Mouse (Mus musculus): ENCODE results near the gene Ano3. TPM values are rescaled to one million over a fixed set of nuclear protein-coding genes. Genes with fewer than 3 reads are reported as not detected.

Gene Ano3
- polyA plus RNA-seq, 1 experiment from 2014 or later, result 0.09 TPM

DNA sequence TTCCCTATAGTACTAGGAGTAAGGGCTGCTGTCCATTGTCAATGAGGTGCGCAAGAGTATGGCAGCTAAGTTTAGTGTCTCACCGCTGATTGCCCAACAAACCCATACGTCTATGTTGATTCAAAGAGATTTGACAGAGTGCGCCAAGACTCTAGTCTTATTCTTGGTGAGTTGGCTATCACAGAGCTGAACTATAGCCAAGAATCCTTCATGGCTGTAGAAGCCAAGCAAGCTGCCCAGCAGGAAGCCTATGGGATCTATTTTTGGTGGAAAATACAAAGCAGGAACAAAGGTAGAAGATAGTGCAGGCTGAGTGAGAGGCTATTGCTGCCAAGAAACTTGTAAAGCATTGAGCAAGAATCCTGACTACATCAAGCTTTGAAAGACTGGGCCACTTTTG, 87.3 kb downstream of the Ano3 start:
- Histone ChIP-seq H3K27me3 (replicated peaks; ENCODE audit: control insufficient read depth, insufficient read depth, low read length) (no peaks in the 10 kb centered on the region), H3K9me3 (ENCODE audit: control insufficient read depth, low read length) (no peaks in the 10 kb centered on the region), H3K4me1 (ENCODE audit: control insufficient read depth, insufficient read depth, low read length) (no peaks in the 10 kb centered on the region), H3K27ac (ENCODE audit: low read length) (no peak overlapping the region), H3K36me3 (ENCODE audit: control insufficient read depth, insufficient read depth, low read length) (no peaks in the 10 kb centered on the region), H3K4me3 (ENCODE audit: low read length) (no peak overlapping the region), H3K4me2 (ENCODE audit: low read depth, low read length) (no peak overlapping the region), H3K9ac (ENCODE audit: low read depth, low read length) (no peak overlapping the region)
- no peak for ATAC-seq
- WGBS, result 96% methylated on average over 4 of the region's 4 CpGs

DNA sequence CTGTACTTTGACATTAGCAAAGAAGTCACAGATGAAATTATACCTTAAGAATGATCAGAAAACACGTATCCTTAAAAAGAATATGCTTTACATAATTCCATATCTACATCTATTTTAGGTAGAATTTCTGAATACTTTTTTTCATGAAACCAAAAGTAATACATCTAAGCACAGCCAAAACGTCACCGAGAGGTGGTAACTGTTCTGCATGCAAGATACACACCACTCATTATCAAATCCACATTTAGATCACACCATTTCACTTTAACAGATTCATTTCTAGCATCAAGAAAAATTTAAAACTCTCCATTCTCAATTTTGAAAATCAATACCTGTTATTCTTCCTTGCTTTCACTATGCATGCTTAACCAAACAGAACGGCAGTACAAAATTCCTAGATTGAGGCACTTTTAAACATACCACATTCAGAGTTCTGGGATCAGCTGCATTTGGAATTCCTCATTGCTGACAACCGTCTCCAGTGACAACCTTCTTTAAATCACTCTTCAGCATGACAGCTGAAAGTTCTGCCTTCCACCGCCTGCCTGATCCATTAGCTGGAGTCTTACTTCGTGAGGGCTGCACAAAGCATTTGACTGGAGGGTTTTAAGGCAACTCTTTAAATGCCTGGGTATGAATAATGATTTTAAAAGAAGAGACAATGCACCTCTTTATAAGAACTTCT, 111.0 kb downstream of the Ano3 start:
- no peak for ATAC-seq
- no peak overlapping the region for H3K27ac ChIP-seq (ENCODE audit: low read length)
- no peaks in the 10 kb centered on the region for H3K9me3 ChIP-seq (ENCODE audit: control insufficient read depth, low read length)
- no peaks in the 10 kb centered on the region for H3K4me1 ChIP-seq (ENCODE audit: control insufficient read depth, insufficient read depth, low read length)
- H3K4me2 ChIP-seq (ENCODE audit: low read depth, low read length), result no peak overlapping the region
- H3K36me3 ChIP-seq (ENCODE audit: control insufficient read depth, insufficient read depth, low read length), result no peaks in the 10 kb centered on the region
- no peak overlapping the region for H3K9ac ChIP-seq (ENCODE audit: low read depth, low read length)
- WGBS, result 52% methylated on average over 7 of the region's 7 CpGs
- no peak overlapping the region for H3K4me3 ChIP-seq (ENCODE audit: low read length)
- no peaks in the 10 kb centered on the region for H3K27me3 ChIP-seq (replicated peaks; ENCODE audit: control insufficient read depth, insufficient read depth, low read length)

DNA sequence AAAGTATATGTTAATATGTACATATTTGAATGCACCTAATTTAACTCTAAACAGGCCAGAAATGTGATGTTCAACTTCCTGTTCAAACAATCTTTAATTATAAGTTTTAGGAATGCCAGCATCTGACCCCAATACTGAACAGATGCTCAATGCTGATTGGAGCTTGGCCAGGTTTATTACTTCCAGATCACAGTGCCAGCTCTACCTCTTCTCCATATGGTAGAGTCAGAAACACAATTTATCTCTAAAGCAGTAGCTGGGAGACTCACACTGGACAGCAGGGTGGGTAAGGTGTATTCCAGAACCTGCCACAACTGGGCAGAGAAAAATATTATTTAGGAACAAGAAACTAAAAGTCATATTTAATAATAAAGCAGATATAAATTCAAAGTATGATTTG, 134.5 kb downstream of the Ano3 start:
- H3K4me3 ChIP-seq (ENCODE audit: low read length), result no peak overlapping the region
- no peak overlapping the region for H3K27ac ChIP-seq (ENCODE audit: low read length)
- no peaks in the 10 kb centered on the region for H3K36me3 ChIP-seq (ENCODE audit: control insufficient read depth, insufficient read depth, low read length)
- ATAC-seq, result no peak
- no peaks in the 10 kb centered on the region for H3K27me3 ChIP-seq (replicated peaks; ENCODE audit: control insufficient read depth, insufficient read depth, low read length)
- no peak overlapping the region for H3K9ac ChIP-seq (ENCODE audit: low read depth, low read length)
- H3K9me3 ChIP-seq (ENCODE audit: control insufficient read depth, low read length), result no peaks in the 10 kb centered on the region
- H3K4me2 ChIP-seq (ENCODE audit: low read depth, low read length), result no peak overlapping the region
- H3K4me1 ChIP-seq (ENCODE audit: control insufficient read depth, insufficient read depth, low read length), result no peaks in the 10 kb centered on the region

DNA sequence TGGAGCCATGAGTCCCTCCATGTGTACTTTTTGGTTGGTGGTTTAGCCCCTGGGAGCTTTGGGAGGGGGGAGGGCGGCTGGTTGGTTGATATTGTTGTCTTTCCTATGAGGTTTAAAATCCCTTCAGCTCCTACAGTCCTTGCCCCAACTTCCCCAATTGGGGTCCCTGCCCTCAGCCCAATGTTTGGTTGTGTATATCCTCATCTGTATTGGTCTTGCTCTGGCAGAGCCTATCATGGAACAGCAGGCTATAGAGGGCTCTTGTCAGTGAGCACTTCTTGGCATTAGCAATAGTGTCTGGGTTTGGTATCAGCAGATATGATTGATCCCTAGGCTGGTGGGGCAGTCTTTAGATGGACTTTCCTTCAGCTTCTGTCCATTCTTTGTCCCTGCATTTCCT, 135.8 kb downstream of the Ano3 start:
- no peak for ATAC-seq
- H3K27ac ChIP-seq (ENCODE audit: low read length), result no peak overlapping the region
- H3K4me2 ChIP-seq (ENCODE audit: low read depth, low read length), result no peak overlapping the region
- WGBS, result 79% methylated on average over 1 of the region's 1 CpGs
- H3K9me3 ChIP-seq (ENCODE audit: control insufficient read depth, low read length), result no peaks in the 10 kb centered on the region
- H3K4me3 ChIP-seq (ENCODE audit: low read length), result no peak overlapping the region
- no peaks in the 10 kb centered on the region for H3K27me3 ChIP-seq (replicated peaks; ENCODE audit: control insufficient read depth, insufficient read depth, low read length)
- no peaks in the 10 kb centered on the region for H3K36me3 ChIP-seq (ENCODE audit: control insufficient read depth, insufficient read depth, low read length)
- H3K4me1 ChIP-seq (ENCODE audit: control insufficient read depth, insufficient read depth, low read length), result no peaks in the 10 kb centered on the region
- no peak overlapping the region for H3K9ac ChIP-seq (ENCODE audit: low read depth, low read length)

DNA sequence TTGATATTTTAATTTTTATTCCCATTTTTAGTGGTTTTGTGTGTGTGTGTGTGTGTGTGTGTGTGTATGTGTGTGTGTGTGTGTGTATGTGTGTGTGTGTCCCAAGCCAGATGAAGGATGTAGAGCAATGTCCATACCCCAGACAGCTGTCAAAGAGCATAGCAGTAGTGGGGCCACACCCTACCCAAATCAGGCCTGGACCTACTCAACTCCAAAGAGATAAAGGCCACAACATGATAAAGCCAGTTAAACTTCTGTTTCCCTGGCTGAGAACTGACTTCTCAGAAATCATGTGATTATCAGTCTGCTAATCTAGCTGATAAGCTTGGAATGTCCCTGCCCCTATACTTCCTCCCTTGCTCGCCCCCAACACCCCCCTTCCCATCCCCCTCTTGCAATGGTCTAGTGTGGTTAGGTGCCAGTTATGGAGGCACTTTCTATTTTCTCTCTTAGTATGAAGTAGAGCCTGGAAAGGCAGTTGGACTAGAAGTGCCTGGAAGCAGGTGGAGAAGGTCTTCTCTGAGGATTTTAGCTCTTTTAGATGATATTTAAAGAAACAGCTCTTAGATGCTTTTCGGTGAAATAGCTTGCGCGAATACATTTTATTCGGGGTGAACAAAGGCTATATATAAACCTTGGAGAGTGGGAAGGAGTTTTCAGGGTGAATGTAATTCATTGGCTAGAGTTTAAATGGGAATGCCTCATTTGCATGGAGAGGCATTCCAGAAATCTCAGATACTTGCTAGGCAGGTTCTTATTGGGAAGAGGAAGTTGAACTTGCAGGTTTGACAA, 144.2 kb downstream of the Ano3 start:
- Histone ChIP-seq H3K36me3 (ENCODE audit: control insufficient read depth, insufficient read depth, low read length) (no peaks in the 10 kb centered on the region), H3K4me1 (ENCODE audit: control insufficient read depth, insufficient read depth, low read length) (no peaks in the 10 kb centered on the region), H3K27ac (ENCODE audit: low read length) (no peak overlapping the region), H3K27me3 (replicated peaks; ENCODE audit: control insufficient read depth, insufficient read depth, low read length) (no peaks in the 10 kb centered on the region), H3K9me3 (ENCODE audit: control insufficient read depth, low read length) (no peaks in the 10 kb centered on the region), H3K4me3 (ENCODE audit: low read length) (no peak overlapping the region), H3K9ac (ENCODE audit: low read depth, low read length) (no peak overlapping the region), H3K4me2 (ENCODE audit: low read depth, low read length) (no peak overlapping the region)
- ATAC-seq, result no peak
- 86% methylated on average over 5 of the region's 5 CpGs for WGBS

DNA sequence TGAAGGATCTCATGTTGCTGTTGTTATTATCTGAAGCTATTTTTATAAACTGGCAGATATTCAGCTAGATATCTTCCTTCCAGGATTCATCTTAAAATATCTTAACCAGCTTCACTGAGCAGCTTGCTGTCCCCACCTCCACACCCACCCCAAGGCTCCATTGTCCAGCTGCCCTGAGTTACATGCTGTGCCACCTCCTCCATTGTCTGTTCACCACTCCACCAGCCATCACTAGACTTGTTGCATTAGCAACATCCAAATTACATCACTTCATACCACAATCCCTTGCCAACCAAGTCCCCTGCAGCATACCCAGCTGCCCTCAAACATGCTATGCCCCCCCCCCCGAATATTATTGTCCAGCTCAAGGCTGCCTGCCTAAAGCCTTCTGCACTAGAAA, 154.8 kb downstream of the Ano3 start:
- Histone ChIP-seq H3K4me2 (ENCODE audit: low read depth, low read length) (no peak overlapping the region), H3K4me3 (ENCODE audit: low read length) (no peak overlapping the region), H3K4me1 (ENCODE audit: control insufficient read depth, insufficient read depth, low read length) (no peaks in the 10 kb centered on the region), H3K9ac (ENCODE audit: low read depth, low read length) (no peak overlapping the region), H3K36me3 (ENCODE audit: control insufficient read depth, insufficient read depth, low read length) (no peaks in the 10 kb centered on the region), H3K9me3 (ENCODE audit: control insufficient read depth, low read length) (no peaks in the 10 kb centered on the region), H3K27me3 (replicated peaks; ENCODE audit: control insufficient read depth, insufficient read depth, low read length) (no peaks in the 10 kb centered on the region), H3K27ac (ENCODE audit: low read length) (no peak overlapping the region)
- no peak for ATAC-seq
- WGBS, result 46% methylated on average over 1 of the region's 1 CpGs

DNA sequence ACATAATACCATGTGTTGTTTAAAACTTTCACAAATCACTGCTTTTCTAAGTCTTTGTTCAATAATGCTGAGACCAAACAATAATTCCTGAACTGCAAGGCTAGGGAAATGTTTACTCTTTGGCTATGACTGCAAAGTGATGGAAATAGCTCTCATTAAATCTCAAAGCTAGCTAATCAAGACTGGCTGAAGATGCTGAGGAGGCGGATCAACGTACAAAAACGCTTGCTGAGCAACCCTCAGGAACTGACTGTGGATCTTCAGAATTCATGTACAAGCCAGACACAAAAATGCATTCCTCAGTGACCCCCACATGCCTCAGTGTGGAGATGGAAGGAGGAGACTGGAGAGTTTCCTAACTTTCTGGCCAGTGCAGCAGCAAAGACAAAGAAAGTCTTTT, 155.3 kb downstream of the Ano3 start:
- Histone ChIP-seq H3K4me2 (ENCODE audit: low read depth, low read length) (no peak overlapping the region), H3K9ac (ENCODE audit: low read depth, low read length) (no peak overlapping the region), H3K4me1 (ENCODE audit: control insufficient read depth, insufficient read depth, low read length) (no peaks in the 10 kb centered on the region), H3K4me3 (ENCODE audit: low read length) (no peak overlapping the region), H3K27ac (ENCODE audit: low read length) (no peak overlapping the region), H3K9me3 (ENCODE audit: control insufficient read depth, low read length) (no peaks in the 10 kb centered on the region), H3K27me3 (replicated peaks; ENCODE audit: control insufficient read depth, insufficient read depth, low read length) (no peaks in the 10 kb centered on the region), H3K36me3 (ENCODE audit: control insufficient read depth, insufficient read depth, low read length) (no peaks in the 10 kb centered on the region)
- WGBS, result 67% methylated on average over 3 of the region's 3 CpGs
- no peak for ATAC-seq

DNA sequence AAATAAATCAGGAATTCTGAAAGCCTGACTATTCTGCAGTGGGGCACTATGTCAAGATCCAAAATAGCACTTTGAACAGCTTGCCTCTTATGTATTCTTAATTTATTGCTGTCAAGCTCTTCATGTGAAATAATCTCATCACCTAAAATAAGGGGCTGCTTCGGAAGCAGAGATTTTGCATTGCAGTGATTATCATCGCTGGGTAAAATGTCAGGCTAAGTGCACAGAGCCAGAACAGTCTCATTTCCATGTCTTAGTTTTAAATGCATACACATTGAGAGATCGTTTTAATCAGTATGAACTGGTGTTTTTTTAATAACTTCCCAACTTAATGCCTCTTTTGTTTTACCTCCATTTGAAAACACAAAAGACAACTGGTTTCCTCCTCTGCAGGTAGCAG, 163.3 kb downstream of the Ano3 start:
- Histone ChIP-seq H3K9me3 (ENCODE audit: control insufficient read depth, low read length) (no peaks in the 10 kb centered on the region), H3K27me3 (replicated peaks; ENCODE audit: control insufficient read depth, insufficient read depth, low read length) (no peaks in the 10 kb centered on the region), H3K4me1 (ENCODE audit: control insufficient read depth, insufficient read depth, low read length) (no peaks in the 10 kb centered on the region), H3K4me2 (ENCODE audit: low read depth, low read length) (no peak overlapping the region), H3K36me3 (ENCODE audit: control insufficient read depth, insufficient read depth, low read length) (no peaks in the 10 kb centered on the region), H3K27ac (ENCODE audit: low read length) (no peak overlapping the region), H3K4me3 (ENCODE audit: low read length) (no peak overlapping the region), H3K9ac (ENCODE audit: low read depth, low read length) (no peak overlapping the region)
- no peak for ATAC-seq
- 82% methylated on average over 3 of the region's 3 CpGs for WGBS

DNA sequence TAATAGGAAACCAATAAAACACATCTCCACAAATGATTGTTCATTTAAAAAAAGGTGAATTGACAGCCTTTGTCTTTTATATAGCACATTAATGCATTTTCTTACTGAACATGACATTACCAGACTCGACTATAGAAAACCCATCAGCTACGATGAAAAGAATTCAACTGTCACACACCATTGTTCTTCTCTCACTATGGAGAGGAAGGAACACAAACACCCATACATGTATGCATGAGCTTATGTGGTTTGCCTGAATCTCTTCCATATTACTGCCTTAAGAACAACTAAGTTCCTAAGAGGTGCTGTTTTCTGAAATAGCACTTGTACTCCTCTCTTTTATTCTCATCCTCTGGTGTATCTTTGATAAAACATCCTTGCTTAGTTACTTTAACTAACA, 191.3 kb downstream of the Ano3 start:
- Histone ChIP-seq H3K4me2 (ENCODE audit: low read depth, low read length) (no peak overlapping the region), H3K9me3 (ENCODE audit: control insufficient read depth, low read length) (no peaks in the 10 kb centered on the region), H3K27me3 (replicated peaks; ENCODE audit: control insufficient read depth, insufficient read depth, low read length) (no peaks in the 10 kb centered on the region), H3K4me3 (ENCODE audit: low read length) (no peak overlapping the region), H3K27ac (ENCODE audit: low read length) (no peak overlapping the region), H3K9ac (ENCODE audit: low read depth, low read length) (no peak overlapping the region), H3K36me3 (ENCODE audit: control insufficient read depth, insufficient read depth, low read length) (no peaks in the 10 kb centered on the region), H3K4me1 (ENCODE audit: control insufficient read depth, insufficient read depth, low read length) (no peaks in the 10 kb centered on the region)
- ATAC-seq, result no peak
- WGBS, result 85% methylated on average over 2 of the region's 2 CpGs
